Mouse (Mus musculus) midbrain, embryonic 15.5 days (tissue): Measurements from ENCODE around the gene Angptl6. TPM values are rescaled to one million over a fixed set of nuclear protein-coding genes. Genes with fewer than 3 reads are reported as not detected.

Source experiments
- ATAC-seq: fragments of 200-750 bp; cut with Nextera tagmentation; replicated peaks from 2 replicates; pipeline ENCODE4 v1.8.0; 2017; ENCODE audit warnings: moderate TSS enrichment
- H3K27ac ChIP-seq: fragments of 300-500 bp; sonication (generic); 2 replicates; pipeline ENCODE4 v1.5.1; 2015; ENCODE audit warnings: mild to moderate bottlenecking, inconsistent platforms
- H3K27me3 ChIP-seq: fragments of 300-500 bp; sonication (generic); replicated peaks from 2 replicates; pipeline ENCODE4 v1.6.1; 2015; ENCODE audit warnings: inconsistent platforms
- H3K36me3 ChIP-seq: fragments of 300-500 bp; sonication (generic); replicated peaks from 2 replicates; pipeline ENCODE4 v1.6.1; 2015; ENCODE audit warnings: inconsistent platforms
- H3K4me1 ChIP-seq: fragments of 300-500 bp; sonication (generic); 2 replicates; pipeline ENCODE4 v1.6.1; 2015; ENCODE audit warnings: inconsistent platforms
- H3K4me2 ChIP-seq: fragments of 300-500 bp; sonication (generic); 2 replicates; pipeline ENCODE4 v1.6.1; 2015; ENCODE audit warnings: inconsistent platforms, mild to moderate bottlenecking, moderate library complexity
- H3K4me3 ChIP-seq: fragments of 300-500 bp; sonication (generic); 2 replicates; pipeline ENCODE4 v1.5.1; 2015; ENCODE audit warnings: mild to moderate bottlenecking, inconsistent platforms
- H3K9ac ChIP-seq: fragments of 300-500 bp; sonication (generic); 2 replicates; pipeline ENCODE4 v1.6.1; 2015; ENCODE audit warnings: mild to moderate bottlenecking, inconsistent platforms
- H3K9me3 ChIP-seq: fragments of 300-500 bp; sonication (generic); 2 replicates; pipeline ENCODE4 v1.6.1; 2016; ENCODE audit warnings: inconsistent platforms
- WGBS: fragments of 180-500 bp; shearing (Covaris S2); methylation state at CpG from one replicate; pipeline ENCODE4 v1.1.7; 2015; ENCODE audit warnings: mixed read lengths; 5-methylcytosine and 5-hydroxymethylcytosine counted together
- microRNA-seq: library from miRNA; unstranded; fragments of <30 nt; microRNA quantifications from one replicate; pipeline ENCODE4, GENCODE M21; 2016
- polyA plus RNA-seq: library from polyadenylated mRNA; unstranded; fragments of >200 nt; fragmentation: Nextera tagmentation; extraction: Ambion mirVana; gene quantifications from 2 replicates; pipeline ENCODE4 v1.2.1, GENCODE M21; 2015

Angptl6 gene
- polyA plus RNA-seq, 1 experiment from 2014 or later: 15.3 TPM

GRCm38 (mm10) chr9:20825781-20826180, 53.7 kb downstream of the Angptl6 start:
- Histone ChIP-seq H3K4me2 (no peak overlapping the region), H3K4me1 (peaks cover 3% of the 10 kb centered on the region; the same call in 1 of the 2 replicates), H3K4me3 (no peak overlapping the region), H3K9ac (no peak overlapping the region), H3K27me3 (no peaks in the 10 kb centered on the region), H3K9me3 (no peaks in the 10 kb centered on the region), H3K36me3 (no peaks in the 10 kb centered on the region), H3K27ac (no peak overlapping the region)
- no peak for ATAC-seq
- 75% methylated on average over 5 of the region's 5 CpGs for WGBS

Small RNA genes within 50 kb of the gene (microRNA-seq; reads per million reads assigned to microRNA genes)
- gene Mir7081: 0.55 reads per million

Other genes with a start within 250 kb of the Angptl6 start
- 411 and 447 TPM in 2 replicates for gene Ubl5, start 236.8 kb downstream of the Angptl6 start, polyA plus RNA-seq
- gene Fbxl12, start 235.0 kb downstream of the Angptl6 start, polyA plus RNA-seq: 16.0 and 17.8 TPM in 2 replicates
- gene Pin1, start 227.6 kb downstream of the Angptl6 start, polyA plus RNA-seq: 65.0 and 68.4 TPM in 2 replicates
- gene Olfm2, start 133.4 kb downstream of the Angptl6 start, polyA plus RNA-seq: 209 and 213 TPM in 2 replicates
- 0.85 and 0.98 TPM in 2 replicates for gene Col5a3, start 64.7 kb downstream of the Angptl6 start, polyA plus RNA-seq
- gene Rdh8, start 61.2 kb downstream of the Angptl6 start, polyA plus RNA-seq: not detected in 2 replicates
- 6.8 and 7.3 TPM in 2 replicates for gene A230050P20Rik, start 11.1 kb downstream of the Angptl6 start, polyA plus RNA-seq
- 49.1 and 50.5 TPM in 2 replicates for gene Ppan, start 8.4 kb upstream of the Angptl6 start, polyA plus RNA-seq
- gene Eif3g, start 18.9 kb upstream of the Angptl6 start, polyA plus RNA-seq: 245 and 249 TPM in 2 replicates
- gene Dnmt1, start 80.2 kb upstream of the Angptl6 start, polyA plus RNA-seq: 73.4 and 78.1 TPM in 2 replicates
- gene S1pr2, start 97.1 kb upstream of the Angptl6 start, polyA plus RNA-seq: 11.3 and 11.7 TPM in 2 replicates
- 93.4 and 110 TPM in 2 replicates for gene Mrpl4, start 123.0 kb upstream of the Angptl6 start, polyA plus RNA-seq
- 3.3 and 3.9 TPM in 2 replicates for gene Icam1, start 136.3 kb upstream of the Angptl6 start, polyA plus RNA-seq
- 0.27 TPM in 2 replicates for gene Icam4, start 149.6 kb upstream of the Angptl6 start, polyA plus RNA-seq
- gene Icam5, start 152.3 kb upstream of the Angptl6 start, polyA plus RNA-seq: 1.8 TPM in 2 replicates
- gene Zglp1, start 187.4 kb upstream of the Angptl6 start, polyA plus RNA-seq: 0.86 and 3.1 TPM in 2 replicates
- 1.9 and 2.4 TPM in 2 replicates for gene Gm49373, start 193.4 kb upstream of the Angptl6 start, polyA plus RNA-seq
- gene Fdx1l, start 193.9 kb upstream of the Angptl6 start, polyA plus RNA-seq: 70.1 and 70.5 TPM in 2 replicates
- gene Gm38431, start 212.3 kb upstream of the Angptl6 start, polyA plus RNA-seq: 2.2 and 2.3 TPM in 2 replicates
- gene Raver1, start 212.3 kb upstream of the Angptl6 start, polyA plus RNA-seq: 35.0 and 36.1 TPM in 2 replicates